Mouse (Mus musculus) activated CD4-positive, CD25-positive, alpha-beta regulatory T cell, adult 4 months (primary cell): ENCODE measurements around the gene 4933415F23Rik. TPM values are rescaled to one million over a fixed set of nuclear protein-coding genes. Genes with fewer than 3 reads are reported as not detected.
"Not testable (repeated sequence)": the region's sequence is repeated elsewhere in the genome, so short reads cannot be mapped to it uniquely, and the experiment has no call there.

Experiments
- ATAC-seq: one replicate; pipeline ENCODE4 v1.8.0; 2017
- polyA plus RNA-seq, 2 experiments: library from polyadenylated mRNA; unstranded; fragments of 100-300 nt; shearing (Covaris generic); gene quantifications; one replicate each; pipeline ENCODE4 v1.2.1; 2017

The 4933415F23Rik gene
- not detected for polyA plus RNA-seq

- no peak for ATAC-seq
These were observed at the start of gene 4933415F23Rik for GRCm38 (mm10) chr1:23102021-23102420. Gene 4933415F23Rik, minus strand, starts transcription at chr1:23102253.

- ATAC-seq: no peak
These were observed 49.7 kb upstream of the 4933415F23Rik start for GRCm38 (mm10) chr1:23151722-23152121.

GRCm38 (mm10) chr1:23146198-23146873 is 44.3 kb upstream of the 4933415F23Rik start:
- ATAC-seq: no peak

- ATAC-seq: no peak
These were observed 39.2 kb upstream of the 4933415F23Rik start for GRCm38 (mm10) chr1:23141121-23141811.

- not testable (repeated sequence) for ATAC-seq
These were observed 38.5 kb upstream of the 4933415F23Rik start for GRCm38 (mm10) chr1:23140530-23140929.

GRCm38 (mm10) chr1:23120901-23121300 is 18.8 kb upstream of the 4933415F23Rik start:
- no peak for ATAC-seq

GRCm38 (mm10) chr1:23119406-23119805 is 17.4 kb upstream of the 4933415F23Rik start:
- ATAC-seq: no peak

- ATAC-seq: no peak
These were observed 15.4 kb upstream of the 4933415F23Rik start for GRCm38 (mm10) chr1:23117423-23117822.

- no peak for ATAC-seq
These were observed 7.1 kb upstream of the 4933415F23Rik start for GRCm38 (mm10) chr1:23109191-23109590.

- ATAC-seq: no peak
These were observed 828 bp upstream of the 4933415F23Rik start for GRCm38 (mm10) chr1:23102881-23103280.

- no peak for ATAC-seq
These were observed 2.3 kb downstream of the 4933415F23Rik start for GRCm38 (mm10) chr1:23099791-23100190.

- no peak for ATAC-seq
These were observed 3.6 kb downstream of the 4933415F23Rik start for GRCm38 (mm10) chr1:23098451-23098850.

GRCm38 (mm10) chr1:23097996-23098395 is 4.1 kb downstream of the 4933415F23Rik start:
- ATAC-seq: no peak

GRCm38 (mm10) chr1:23067715-23068114 is 34.3 kb downstream of the 4933415F23Rik start:
- ATAC-seq: no peak

- no peak for ATAC-seq
These were observed 37.2 kb downstream of the 4933415F23Rik start for GRCm38 (mm10) chr1:23064717-23065475.

GRCm38 (mm10) chr1:23063946-23064345 is 38.1 kb downstream of the 4933415F23Rik start:
- no peak for ATAC-seq

GRCm38 (mm10) chr1:23061614-23062373 is 40.3 kb downstream of the 4933415F23Rik start:
- ATAC-seq: no peak

GRCm38 (mm10) chr1:23060056-23060455 is 42.0 kb downstream of the 4933415F23Rik start:
- no peak for ATAC-seq
